Mouse (Mus musculus) heart, embryonic 10.5 days (tissue): ENCODE measurements around the gene Celsr2. TPM values are rescaled to one million over a fixed set of nuclear protein-coding genes. Genes with fewer than 3 reads are reported as not detected.
A peak's percentile ranks its signal among the peaks of the same experiment; 100 is the strongest.

Source experiments
- DNase-seq: peaks from one replicate; pipeline ENCODE4 v3.0.0-alpha.2; 2017; ENCODE audit warnings: low spot score
- H3K27ac ChIP-seq: fragments of 300-500 bp; sonication (generic); 2 replicates; pipeline ENCODE4 v1.5.1; 2016; ENCODE audit warnings: mild to moderate bottlenecking
- H3K27me3 ChIP-seq: fragments of 300-500 bp; sonication (generic); 2 replicates; pipeline ENCODE4 v1.6.1; 2016; ENCODE audit warnings: mild to moderate bottlenecking; ENCODE audit not compliant: poor library complexity, insufficient read depth, severe bottlenecking
- H3K36me3 ChIP-seq: fragments of 300-500 bp; sonication (generic); 2 replicates; pipeline ENCODE4 v1.6.1; 2016; ENCODE audit warnings: mild to moderate bottlenecking, moderate library complexity
- H3K4me1 ChIP-seq: fragments of 300-500 bp; sonication (generic); 2 replicates; pipeline ENCODE4 v1.6.1; 2016; ENCODE audit warnings: mild to moderate bottlenecking
- H3K4me3 ChIP-seq: fragments of 300-500 bp; sonication (generic); 2 replicates; pipeline ENCODE4 v1.5.1; 2016; ENCODE audit warnings: mild to moderate bottlenecking, moderate library complexity
- H3K9me3 ChIP-seq: fragments of 300-500 bp; sonication (generic); 2 replicates; pipeline ENCODE4 v1.6.1; 2016; ENCODE audit warnings: mild to moderate bottlenecking, moderate library complexity
- WGBS: fragments of 180-500 bp; shearing (Covaris S2); methylation state at CpG from one replicate; pipeline ENCODE4 v1.1.7; 2016; 5-methylcytosine and 5-hydroxymethylcytosine counted together
- polyA plus RNA-seq: library from polyadenylated mRNA; unstranded; fragments of >200 nt; fragmentation: Nextera tagmentation; extraction: Ambion mirVana; gene quantifications from 2 replicates; pipeline ENCODE4 v1.2.1, GENCODE M21; 2016

The Celsr2 gene
- polyA plus RNA-seq, 1 experiment from 2014 or later, result 2.8 TPM

DNA sequence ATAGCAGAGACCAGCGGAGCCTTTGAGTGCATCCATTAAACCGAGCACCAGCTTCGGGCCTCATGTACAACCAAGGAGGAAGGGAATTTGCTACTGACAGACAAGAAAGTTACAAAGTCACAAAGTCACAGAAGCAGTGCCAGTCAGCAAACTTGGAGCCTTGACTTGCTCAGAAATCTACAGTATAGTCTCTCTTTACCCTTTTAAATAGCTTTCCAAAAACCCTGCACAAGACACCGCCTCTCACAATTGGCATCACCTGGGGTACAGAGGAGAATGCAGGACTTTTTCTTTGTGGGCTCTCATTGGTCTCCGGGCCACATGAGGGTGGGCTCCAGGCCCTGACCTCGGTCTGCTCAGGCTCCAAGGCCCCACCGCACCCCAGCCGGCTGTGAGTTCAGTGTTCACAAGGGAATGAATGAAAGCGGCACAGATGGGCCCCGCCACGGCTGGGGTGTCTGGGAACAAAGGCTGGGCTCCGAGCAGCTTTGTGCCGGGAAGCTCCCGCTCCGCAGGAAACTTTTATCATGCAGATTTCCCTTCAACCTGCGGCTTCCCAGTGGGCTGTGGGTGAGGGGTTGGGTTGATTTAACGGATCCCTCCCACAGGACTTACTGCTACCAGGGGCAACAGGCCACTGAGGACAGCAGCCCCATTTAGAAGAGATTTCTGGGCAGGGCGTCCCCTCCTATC is 18.0 kb upstream of the Celsr2 start:
- 51% methylated on average over 18 of the region's 18 CpGs for WGBS
- H3K9me3 ChIP-seq, result no peaks in the 10 kb centered on the region
- DNase-seq, result no peak
- H3K27me3 ChIP-seq, result no peaks in the 10 kb centered on the region
- H3K4me3 ChIP-seq, result no peak overlapping the region
- peak overlapping the region; percentile 42; the same call in 1 of the 2 replicates for H3K27ac ChIP-seq
- H3K36me3 ChIP-seq, result peaks cover 83% of the 10 kb centered on the region
- 0 out of 2 replicates have a peak, but pooled peaks cover 3% of the 10 kb centered on the region for H3K4me1 ChIP-seq

- no peaks in the 10 kb centered on the region for H3K27me3 ChIP-seq
- 0 out of 2 replicates have a peak, but pooled peaks cover 3% of the 10 kb centered on the region for H3K4me1 ChIP-seq
- no peak overlapping the region for H3K27ac ChIP-seq
- H3K36me3 ChIP-seq, result peaks cover 90% of the 10 kb centered on the region
- no peak for DNase-seq
- 87% methylated on average over 13 of the region's 13 CpGs for WGBS
- no peaks in the 10 kb centered on the region for H3K9me3 ChIP-seq
- no peak overlapping the region for H3K4me3 ChIP-seq
These were observed 17.3 kb upstream of the Celsr2 start for GRCm38 (mm10) chr3:108432542-108433187.

- Histone ChIP-seq H3K9me3 (no peaks in the 10 kb centered on the region), H3K36me3 (peaks cover 55% of the 10 kb centered on the region), H3K27ac (no peak overlapping the region), H3K4me1 (peaks cover 19% of the 10 kb centered on the region), H3K27me3 (no peaks in the 10 kb centered on the region), H3K4me3 (no peak overlapping the region)
- 86% methylated on average over 6 of the region's 6 CpGs for WGBS
- no peak for DNase-seq
These were observed 10.3 kb upstream of the Celsr2 start for GRCm38 (mm10) chr3:108425624-108426018.

DNA sequence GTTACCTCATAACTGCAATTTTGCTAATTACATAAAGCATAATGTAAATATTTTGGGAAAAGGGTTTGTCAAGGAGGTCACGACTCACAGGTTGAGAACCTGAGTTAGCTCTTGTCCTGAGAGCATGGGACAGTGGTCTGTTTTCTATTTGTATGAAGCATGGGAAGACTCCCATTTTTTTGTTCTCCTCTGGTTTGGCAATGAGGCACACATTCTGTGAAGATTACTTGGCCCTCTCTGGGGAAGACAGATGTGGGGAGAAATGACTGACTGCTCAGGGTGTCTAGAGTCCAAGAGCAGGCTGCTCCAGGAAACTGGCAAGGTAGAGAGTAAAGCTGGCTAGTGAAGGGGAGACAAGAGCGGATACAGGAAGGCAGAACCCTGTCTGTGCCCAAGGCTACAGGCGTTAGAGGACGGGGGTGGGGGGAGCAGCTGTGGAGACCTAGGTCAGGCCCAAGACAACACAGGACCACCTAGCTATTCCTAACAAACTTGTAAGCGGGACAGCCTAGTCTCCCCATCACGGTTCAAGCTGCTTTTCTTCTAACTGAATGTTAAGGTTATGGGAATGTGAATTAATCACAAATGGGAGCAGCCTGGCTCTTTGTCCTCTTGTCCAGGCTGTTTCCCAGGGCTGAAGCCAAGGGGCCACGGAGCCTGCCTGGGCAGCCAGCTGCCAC is 9.7 kb upstream of the Celsr2 start:
- H3K4me3 ChIP-seq, result no peak overlapping the region
- no peak overlapping the region for H3K27ac ChIP-seq
- H3K4me1 ChIP-seq, result peaks cover 19% of the 10 kb centered on the region
- H3K9me3 ChIP-seq, result no peaks in the 10 kb centered on the region
- no peaks in the 10 kb centered on the region for H3K27me3 ChIP-seq
- DNase-seq, result no peak
- H3K36me3 ChIP-seq, result peaks cover 51% of the 10 kb centered on the region
- 79% methylated on average over 7 of the region's 7 CpGs for WGBS

DNA sequence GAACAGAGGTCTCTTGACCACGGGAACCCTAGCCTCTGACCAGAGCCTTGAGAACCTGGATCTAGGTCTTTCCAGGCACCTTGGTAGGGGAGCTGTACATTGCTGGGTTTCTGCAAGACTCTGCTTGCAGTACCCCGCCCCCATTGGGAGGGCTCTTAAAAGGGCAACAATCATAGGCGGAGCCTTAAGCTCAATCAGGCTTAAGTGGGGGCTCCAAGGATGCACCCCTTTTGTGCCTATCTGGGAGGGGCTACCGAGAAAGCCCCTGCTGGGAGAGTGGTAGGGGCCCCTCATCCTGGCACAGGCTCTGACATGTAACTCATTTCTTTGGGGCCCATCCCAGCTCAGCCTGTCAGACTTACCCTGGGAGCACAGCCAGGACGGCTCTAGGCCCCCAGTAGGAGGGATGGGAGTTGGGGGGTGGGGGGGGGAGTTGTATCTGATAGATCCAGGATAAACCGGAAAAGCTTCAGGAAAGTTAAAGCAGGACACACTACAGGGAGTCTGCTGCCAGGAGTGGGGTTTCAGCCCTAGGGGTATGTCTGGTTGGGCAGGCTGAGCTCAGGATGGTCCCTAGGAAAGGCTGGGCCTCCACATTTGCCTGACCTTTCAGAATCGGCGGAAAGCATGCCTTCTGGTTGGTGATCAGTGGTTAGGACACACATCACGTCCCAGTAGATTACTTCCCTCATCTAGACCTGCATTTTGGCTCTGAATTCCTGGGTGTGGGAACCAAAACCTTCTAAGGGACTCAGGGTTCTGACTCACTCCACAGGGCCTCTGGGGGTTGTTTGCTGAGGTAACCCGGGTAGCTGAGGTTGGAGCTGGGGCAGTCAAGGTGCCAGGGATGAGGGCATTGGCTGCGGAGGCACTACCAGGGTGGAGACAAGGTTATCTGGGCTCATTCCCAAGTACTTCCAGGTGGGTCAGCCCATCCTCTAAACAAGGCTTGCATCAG is 8.8 kb upstream of the Celsr2 start:
- H3K4me3 ChIP-seq, result peak overlapping the region; percentile 28; the same call in 1 of the 2 replicates
- WGBS, result 15% methylated on average over 11 of the region's 11 CpGs

DNA sequence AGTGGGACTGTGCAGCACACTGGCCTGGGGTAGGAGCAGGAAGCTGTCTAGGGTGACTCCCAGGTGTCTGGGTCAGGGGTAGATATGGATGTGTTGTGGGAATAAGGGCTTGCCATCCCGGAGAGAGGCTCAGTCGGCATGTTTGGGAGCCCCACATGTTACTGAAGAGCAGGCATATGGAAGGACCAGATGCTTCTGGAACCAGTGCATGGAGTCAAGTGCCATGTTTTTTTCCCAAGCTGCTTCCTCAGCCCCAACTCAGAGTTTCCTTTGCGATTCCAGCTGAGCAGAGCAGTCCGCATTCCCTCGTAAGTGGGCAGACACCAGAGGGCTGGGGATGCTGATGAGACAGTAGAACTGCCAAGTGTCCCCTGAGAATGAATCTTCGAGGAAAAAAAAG is 7.7 kb upstream of the Celsr2 start:
- peaks cover 31% of the 10 kb centered on the region for H3K36me3 ChIP-seq
- H3K4me3 ChIP-seq, result no peak overlapping the region
- H3K27me3 ChIP-seq, result peaks cover 5% of the 10 kb centered on the region
- WGBS, result 30% methylated on average over 6 of the region's 6 CpGs
- no peaks in the 10 kb centered on the region for H3K9me3 ChIP-seq
- H3K4me1 ChIP-seq, result peaks cover 19% of the 10 kb centered on the region
- DNase-seq, result no peak
- H3K27ac ChIP-seq, result no peak overlapping the region

More for the DNA sequence above, 8.8 kb upstream of the Celsr2 start:
- Histone ChIP-seq H3K9me3 (no peaks in the 10 kb centered on the region), H3K36me3 (peaks cover 42% of the 10 kb centered on the region), H3K27ac (0 out of 2 replicates have a peak overlapping the region, but pooled peaks have one; percentile 10), H3K4me1 (peaks cover 19% of the 10 kb centered on the region), H3K27me3 (no peaks in the 10 kb centered on the region)
- DNase-seq, result no peak

DNA sequence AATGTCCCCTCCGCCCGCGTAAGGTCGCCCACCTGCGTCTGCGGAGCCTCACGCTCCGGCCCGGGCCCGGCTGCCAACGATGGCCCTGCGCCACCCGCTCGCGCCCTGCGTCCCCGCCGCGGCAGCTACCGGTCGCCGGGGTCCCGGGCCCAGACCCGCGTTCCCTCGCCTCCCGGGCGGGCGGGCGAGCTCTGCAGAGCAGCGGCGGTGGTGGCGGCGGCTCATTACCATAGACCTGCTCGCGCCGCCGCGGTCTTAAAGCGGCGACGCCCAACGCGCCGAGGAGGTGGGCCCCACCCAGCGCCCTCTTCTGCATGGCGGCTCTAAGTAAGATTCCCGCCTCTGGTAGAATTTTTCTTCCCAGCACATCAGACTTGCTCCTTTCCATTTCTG is 475 bp upstream of the Celsr2 start:
- under 1% methylated on average over 48 of the region's 48 CpGs for WGBS

DNA sequence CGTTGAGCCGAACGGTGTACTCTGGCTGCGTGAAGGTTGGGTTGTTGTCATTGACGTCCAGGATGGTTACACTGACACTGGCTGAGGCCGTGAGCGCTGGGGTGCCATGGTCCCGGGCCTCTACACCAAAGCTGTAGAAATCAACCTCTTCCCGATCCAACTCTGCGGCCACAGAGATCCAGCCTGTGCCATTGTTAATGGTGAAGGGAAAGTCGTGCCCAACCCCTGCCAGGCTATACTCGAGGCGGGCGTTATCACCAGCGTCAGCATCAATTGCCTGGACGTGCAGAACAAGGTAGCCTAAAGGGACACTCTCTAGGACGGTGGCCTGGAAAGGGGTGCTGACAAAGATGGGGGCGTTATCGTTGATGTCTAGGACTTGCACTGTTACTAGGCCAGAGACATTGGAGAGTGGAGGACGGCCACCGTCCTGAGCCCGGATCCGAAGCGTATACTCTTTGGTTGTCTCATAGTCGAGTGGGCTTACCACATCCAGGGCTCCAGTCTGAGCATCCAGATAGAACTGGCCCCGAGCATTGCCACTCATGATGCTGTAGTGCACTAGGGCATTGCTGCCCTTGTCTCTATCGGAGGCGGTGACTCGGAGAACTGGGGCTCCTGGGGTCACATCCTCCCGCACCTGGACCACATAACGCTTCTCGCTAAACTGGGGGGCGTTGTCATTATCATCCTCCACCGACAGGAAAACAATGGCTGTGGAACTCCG is 1.6 kb downstream of the Celsr2 start:
- DNase-seq, result peak; percentile 76
- Histone ChIP-seq H3K4me1 (peaks cover 36% of the 10 kb centered on the region), H3K9me3 (no peaks in the 10 kb centered on the region), H3K36me3 (peaks cover 20% of the 10 kb centered on the region), H3K27ac (no peak overlapping the region), H3K27me3 (peaks cover 56% of the 10 kb centered on the region), H3K4me3 (no peak overlapping the region)
- WGBS, result 93% methylated on average over 35 of the region's 35 CpGs

More for the DNA sequence above, 475 bp upstream of the Celsr2 start:
- peaks cover 46% of the 10 kb centered on the region for H3K27me3 ChIP-seq
- H3K4me1 ChIP-seq, result peaks cover 26% of the 10 kb centered on the region
- H3K9me3 ChIP-seq, result no peaks in the 10 kb centered on the region
- peak overlapping the region; percentile 85 for H3K27ac ChIP-seq
- DNase-seq, result no peak
- H3K4me3 ChIP-seq, result peak overlapping the region; percentile 78
- H3K36me3 ChIP-seq, result peaks cover 20% of the 10 kb centered on the region

DNA sequence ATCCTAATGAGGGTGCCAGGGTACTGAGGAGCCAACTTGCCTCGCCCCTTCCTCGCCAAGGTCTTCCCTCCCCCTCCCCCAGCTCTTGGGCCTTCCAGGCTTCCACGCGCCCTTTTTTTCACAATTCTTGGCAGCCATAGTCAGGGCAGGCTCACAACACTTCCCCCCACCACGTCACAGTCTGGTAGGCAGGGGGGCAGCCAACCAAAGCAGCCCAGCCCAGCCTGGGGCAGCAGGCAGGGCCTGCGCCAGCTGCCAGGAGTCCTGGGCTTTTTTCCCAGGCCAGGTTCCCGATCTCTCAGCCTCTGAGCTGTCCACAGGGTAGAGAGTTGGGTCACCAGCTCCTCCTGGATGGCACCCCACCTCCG is 3.6 kb downstream of the Celsr2 start:
- no peak for DNase-seq
- H3K4me1 ChIP-seq, result peaks cover 36% of the 10 kb centered on the region
- H3K36me3 ChIP-seq, result peaks cover 20% of the 10 kb centered on the region
- H3K27me3 ChIP-seq, result peaks cover 53% of the 10 kb centered on the region
- WGBS, result 78% methylated on average over 8 of the region's 8 CpGs
- H3K9me3 ChIP-seq, result no peaks in the 10 kb centered on the region
- H3K4me3 ChIP-seq, result no peak overlapping the region
- H3K27ac ChIP-seq, result peak overlapping the region; percentile 65; the same call in 1 of the 2 replicates

- Histone ChIP-seq H3K4me3 (no peak overlapping the region), H3K9me3 (no peaks in the 10 kb centered on the region), H3K36me3 (peaks cover 20% of the 10 kb centered on the region), H3K27me3 (peaks cover 53% of the 10 kb centered on the region), H3K27ac (peak overlapping the region; percentile 65), H3K4me1 (peaks cover 36% of the 10 kb centered on the region)
- WGBS, result 52% methylated on average over 5 of the region's 5 CpGs
- DNase-seq, result no peak
These were observed 4.2 kb downstream of the Celsr2 start for GRCm38 (mm10) chr3:108411026-108411753.

DNA sequence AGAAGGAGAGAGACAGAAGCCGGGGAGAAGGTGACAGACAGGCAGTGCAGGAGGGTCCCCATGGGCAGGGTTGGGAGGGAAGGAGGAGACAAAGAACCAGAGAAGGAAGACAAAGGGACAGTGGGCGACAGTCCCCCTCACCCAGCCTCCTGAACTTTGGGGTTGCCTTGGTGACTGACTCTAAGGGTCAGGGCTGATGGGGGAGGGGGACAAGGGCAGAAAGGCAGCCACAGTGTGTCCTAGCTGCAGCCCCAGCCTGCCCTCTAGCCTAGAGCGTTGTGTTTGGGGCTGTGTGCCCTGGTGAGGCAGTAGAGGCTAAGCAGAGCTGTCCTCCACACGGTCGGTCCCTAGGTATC is 5.0 kb downstream of the Celsr2 start:
- Histone ChIP-seq H3K27me3 (peaks cover 59% of the 10 kb centered on the region), H3K4me1 (peaks cover 28% of the 10 kb centered on the region), H3K27ac (peak overlapping the region; percentile 43), H3K36me3 (peaks cover 20% of the 10 kb centered on the region), H3K9me3 (no peaks in the 10 kb centered on the region), H3K4me3 (no peak overlapping the region)
- 22% methylated on average over 5 of the region's 5 CpGs for WGBS
- no peak for DNase-seq
